Mouse (Mus musculus): ENCODE measurements around the gene Zfp324.
"Not testable (repeated sequence)": the region's sequence is repeated elsewhere in the genome, so short reads cannot be mapped to it uniquely, and the experiment has no call there.

The Zfp324 gene

DNA sequence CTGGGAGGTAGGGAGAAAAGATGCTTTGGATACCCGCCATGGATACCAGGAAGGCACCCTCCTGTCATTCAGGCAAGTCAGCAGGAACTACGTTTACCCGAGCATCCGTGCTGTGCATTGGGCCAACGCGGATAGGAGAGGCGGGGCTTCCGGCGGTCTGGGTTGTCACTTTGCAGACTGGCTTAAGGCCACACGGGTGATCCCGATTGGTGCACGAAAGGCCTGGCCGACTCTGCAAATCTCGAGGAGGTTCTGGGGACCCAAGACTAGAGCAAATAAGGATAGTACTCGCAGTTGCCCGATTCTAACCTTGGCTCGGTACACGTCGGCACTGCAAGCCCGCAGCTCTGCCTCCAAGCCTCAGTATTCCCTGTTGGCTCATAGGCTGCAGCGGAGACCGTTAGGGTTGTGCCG, at the start of gene Zfp324:
TSS of gene Zfp324 (plus strand) at position 161 of the 414 bp plus-strand sequence.
- DNase-seq, result peak; percentile 89 to 93

DNA sequence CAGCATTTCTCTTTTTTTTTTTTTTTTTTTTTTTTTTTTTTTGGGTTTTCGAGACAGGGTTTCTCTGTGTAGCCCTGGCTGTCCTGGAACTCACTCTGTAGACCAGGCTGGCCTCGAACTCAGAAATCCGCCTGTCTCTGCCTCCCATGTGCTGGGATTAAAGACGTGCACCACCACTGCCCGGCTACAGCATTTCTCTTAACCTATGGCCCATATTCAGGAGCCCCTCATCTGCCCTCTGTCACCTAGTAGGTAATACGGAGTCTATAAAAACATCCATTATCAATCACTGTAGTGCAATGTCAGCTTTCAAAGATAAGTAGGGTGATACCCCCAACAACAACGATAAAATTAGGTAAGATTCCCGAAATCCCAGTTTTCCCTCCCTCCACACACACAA, 45.1 kb upstream of the Zfp324 start:
- DNase-seq, result not testable (repeated sequence)

DNA sequence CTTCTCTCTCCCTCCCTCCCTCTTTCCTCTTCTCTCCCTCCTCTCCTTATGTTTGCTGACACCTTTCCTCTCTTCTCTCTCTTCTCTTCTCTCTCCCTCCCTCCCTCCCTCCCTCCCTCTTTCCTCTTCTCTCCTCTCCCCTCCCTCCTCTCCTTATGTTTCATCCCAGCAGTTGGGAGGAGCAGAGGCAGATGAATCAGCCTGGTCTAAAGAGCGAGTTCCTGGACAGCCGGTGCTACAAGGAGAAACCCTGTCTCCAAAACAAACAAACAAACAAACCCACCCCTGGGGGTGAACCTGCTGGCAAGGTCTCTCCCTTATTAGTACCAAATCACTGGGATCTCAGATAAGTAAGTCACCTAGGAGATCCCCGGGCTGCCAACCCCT, 44.3 kb upstream of the Zfp324 start:
- DNase-seq, result no peak

DNA sequence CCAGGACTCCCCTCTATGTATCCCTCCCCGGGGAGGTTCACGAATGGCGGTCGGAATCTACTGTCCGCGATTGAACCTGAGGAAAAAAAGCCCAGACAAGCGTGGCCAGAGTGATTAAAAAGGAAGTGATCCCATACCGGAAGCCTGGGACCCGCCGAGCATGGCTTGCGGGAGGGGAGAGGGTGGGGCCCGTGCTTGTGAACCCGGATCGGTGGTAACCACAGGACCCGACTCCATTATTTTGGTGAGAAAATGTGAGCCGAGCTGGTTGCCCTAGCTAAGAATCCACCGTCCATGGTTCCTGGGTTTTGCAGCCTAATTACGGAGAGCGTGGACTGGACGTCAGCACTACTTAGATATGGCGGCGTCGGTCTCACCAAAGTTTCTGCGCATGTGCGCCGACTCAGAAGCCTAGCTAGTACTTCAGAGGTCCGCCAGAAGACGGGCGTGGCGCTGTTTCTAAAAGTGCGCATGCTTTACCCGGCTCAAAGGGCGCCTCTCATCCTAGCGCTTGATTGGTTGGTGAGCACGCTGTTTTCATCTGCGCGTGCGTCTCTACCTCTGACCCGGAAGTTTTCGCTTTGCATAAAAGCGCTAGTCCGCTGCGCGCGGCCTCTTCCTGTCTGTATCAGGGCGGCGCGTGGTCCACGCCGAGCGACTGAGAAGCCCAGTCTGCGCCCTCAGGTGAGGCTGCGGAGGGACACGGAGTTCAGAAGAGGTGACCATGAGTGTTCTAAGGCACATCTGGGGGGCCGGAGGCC, 43.8 kb upstream of the Zfp324 start, which contains the start of gene Rps5:
TSS of gene Rps5 (plus strand) at position 586 of the 761 bp plus-strand sequence.
- DNase-seq, result peak; percentile 99

DNA sequence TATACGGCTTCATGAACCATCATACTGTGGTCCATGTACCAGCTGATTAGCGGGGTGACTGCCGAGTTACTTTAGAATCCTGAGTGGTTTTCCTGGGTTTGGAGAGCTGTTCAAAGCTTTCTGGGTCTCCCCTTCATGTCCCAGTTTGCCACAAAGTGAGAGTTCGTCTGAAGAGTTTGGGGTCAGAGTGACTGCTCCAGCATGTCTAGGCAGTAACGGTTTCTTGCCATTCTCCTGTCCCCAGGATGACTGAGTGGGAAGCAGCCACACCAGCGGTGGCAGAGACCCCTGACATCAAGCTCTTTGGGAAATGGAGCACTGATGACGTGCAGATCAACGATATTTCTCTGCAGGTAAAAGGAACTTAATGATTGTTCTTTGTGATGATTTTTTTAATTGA, 42.9 kb upstream of the Zfp324 start:
- DNase-seq, result no peak

DNA sequence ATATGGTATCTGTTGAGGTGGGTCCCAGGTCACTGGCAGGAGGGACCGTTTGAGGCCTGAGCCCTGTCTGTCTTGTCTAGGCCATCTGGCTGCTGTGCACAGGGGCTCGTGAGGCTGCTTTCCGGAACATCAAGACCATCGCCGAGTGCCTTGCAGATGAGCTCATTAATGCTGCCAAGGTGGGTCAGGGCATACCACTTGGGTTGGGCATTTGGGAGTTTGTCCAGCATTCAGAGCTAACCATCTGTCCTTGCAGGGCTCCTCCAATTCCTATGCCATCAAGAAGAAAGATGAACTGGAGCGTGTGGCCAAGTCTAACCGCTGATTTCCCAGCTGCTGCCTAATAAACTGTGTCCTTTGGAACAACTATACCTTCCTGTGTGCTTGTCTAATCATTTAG, 39.3 kb upstream of the Zfp324 start:
- peak; percentile 82 to 84 for DNase-seq

DNA sequence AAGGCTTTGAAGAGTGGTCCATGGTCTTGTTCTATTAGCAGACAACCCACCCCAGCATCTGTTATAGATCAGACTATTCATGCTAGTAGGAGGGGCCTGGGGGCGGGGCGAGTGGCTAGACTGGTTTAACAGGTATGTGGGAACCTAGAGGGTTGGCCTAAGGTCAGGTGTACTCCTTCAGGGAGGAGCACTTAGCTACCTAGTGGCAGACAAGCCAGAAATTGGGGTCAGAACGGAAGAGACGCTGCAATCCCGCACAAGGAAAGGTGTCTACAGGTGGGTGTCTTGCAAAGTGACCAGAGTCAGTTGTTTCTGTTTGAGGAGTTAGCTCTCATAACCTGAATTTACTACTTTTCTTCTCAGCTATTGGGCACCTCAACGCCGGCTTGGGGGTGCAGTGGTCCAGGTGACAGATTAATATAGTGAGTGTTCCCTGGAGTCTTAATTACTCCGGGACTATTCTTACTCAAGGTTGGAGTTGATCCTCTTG, 38.4 kb upstream of the Zfp324 start, which contains the start of gene Rnf225:
TSS of gene Rnf225 (plus strand) at position 226 of the 490 bp plus-strand sequence.
- DNase-seq, result peak; percentile 33 to 51

DNA sequence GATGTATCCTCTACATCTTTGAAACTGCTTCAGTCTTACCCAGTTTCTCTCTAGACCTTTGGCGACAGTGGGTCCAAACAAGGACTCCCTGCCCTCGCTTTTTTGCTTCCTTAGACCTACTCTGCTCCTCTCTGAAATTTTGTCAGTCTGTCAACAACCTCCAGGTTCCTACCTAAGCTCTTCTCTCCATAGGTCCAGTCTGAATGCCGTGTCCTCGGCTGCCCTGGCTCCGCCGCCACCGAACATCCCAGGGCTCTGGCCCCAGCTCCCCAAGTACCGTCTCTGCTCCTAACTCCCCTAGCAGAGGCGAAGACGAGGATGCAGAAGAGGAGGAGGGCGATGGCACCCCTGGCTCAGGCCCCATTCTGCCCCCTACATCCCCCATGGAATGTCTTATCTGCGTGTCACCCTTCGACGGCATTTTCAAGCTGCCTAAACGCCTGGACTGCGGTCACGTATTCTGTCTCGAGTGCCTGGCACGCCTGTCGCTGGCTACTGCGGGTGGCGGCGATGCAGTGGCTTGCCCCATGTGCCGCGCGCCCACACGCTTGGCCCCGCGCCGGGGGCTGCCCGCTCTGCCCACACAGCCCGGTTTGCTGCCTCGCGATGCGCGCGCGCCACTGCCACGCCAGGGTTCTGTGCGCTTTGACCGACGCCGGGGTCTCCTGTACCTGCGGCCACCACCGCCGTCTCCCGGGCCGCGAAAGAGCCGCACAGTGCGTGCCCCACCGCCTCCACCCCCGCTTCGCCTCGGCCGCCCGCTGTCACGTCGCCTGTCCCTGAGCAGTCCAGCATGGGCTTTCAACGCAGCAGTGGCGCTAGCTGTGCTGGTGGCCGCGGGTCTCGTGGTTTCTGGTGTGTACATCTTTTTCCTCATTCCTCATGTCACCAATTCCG, 37.7 kb upstream of the Zfp324 start:
- DNase-seq, result peak; percentile 78 to 80

DNA sequence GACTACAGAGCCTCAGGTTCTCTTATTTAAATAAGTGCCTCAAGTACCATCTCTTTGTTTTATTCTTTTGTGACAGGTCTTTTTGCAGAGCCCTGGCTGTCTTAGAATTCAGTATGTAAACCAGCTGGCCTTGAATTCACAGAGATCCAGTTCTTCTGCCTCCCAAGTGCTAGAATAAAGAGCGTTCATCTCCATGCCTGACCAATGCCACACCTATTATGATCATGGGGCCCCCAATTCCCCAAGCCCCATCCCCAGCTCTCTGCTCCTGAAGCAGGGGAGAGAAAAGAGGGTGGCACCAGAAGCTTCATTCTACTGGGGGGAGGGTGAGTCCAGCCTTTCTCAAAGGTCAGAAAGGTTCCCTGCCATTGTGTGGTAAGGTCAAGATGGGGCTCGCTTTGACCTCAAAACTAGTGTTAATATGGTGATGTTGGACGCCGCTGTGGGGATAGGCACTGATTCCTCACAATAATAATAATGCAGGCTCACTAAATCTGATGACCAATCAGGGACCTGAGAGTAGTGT, 32.0 kb upstream of the Zfp324 start:
- DNase-seq, result no peak

DNA sequence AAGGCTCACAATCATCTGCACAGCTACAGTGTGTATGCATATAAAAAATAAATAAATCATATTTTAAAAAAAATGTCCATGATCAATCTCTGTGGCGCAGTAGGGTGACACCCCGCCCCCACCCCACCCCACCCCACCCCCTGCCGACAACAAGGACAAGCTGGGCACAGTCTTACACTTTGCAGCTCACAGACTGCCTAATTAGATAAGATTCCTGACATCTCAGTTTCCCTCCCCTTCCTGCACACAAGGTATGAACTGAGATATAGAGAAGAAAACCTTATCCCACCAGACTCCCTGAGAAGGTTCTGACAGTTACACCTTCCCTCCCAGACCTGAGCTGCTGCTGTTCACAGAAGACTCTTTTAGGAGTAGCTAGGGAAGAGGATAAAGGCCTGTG, 30.8 kb upstream of the Zfp324 start:
- DNase-seq, result no peak

DNA sequence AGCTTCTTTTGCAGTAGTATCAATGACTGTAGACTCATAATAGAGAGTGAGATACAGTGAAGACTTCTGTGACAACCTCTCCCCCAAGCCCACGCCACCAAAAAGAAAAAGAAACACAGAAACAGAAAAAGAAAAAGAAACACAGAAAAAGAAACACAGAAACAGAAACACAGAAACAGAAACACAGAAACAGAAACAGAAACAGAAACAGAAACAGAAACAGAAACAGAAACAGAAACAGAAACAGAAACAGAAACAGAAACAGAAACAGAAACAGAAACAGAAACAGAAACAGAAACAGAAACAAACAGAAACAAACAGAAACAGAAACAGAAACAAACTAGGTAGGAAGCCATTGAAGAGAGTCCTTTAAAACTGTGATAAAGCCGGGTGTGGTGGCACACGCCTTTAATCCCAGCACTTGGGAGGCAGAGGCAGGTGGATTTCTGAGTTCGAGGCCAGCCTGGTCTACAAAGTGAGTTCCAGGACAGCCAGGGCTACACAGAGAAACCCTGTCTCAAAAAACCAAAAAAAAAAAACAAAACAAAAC, 28.3 kb upstream of the Zfp324 start:
- DNase-seq, result not testable (repeated sequence)

DNA sequence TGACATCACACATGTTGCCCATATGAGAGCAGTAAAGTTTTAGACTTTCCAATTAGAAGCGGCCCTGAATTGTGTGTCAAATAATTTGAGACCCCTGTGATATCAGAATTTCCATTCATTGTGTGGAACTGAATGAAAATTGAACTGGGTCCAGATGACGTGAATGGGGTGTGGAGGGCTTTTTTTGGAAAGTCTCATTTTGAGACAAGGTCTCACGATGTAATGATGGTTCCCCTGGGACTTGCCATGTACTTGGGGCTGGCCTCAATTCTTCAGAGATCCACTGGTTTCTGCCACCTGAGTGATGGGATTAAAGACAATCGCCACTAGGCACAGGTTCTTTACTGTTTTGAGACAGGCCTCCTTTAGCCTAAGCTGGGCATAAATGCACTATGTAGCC, 25.0 kb upstream of the Zfp324 start:
- DNase-seq, result no peak

DNA sequence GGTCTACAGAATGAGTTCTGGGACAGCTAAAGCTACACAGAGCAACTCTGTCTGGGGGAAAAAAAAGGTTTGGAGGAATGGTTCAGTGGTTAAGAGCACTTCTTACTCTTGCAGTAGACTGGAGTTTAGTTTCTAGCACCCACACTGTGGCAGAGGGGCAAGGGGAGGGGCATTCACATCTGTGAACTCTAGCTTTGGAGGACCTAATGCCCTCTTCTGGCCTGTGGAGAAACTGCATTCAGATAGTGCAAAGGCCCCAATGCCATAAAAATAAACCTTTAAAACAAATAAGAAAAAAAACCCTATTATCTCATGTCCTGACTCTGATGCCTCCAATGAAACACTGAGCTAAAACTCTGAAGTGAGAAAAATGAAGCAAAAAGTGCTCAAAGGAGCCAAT, 22.1 kb upstream of the Zfp324 start:
- no peak for DNase-seq

DNA sequence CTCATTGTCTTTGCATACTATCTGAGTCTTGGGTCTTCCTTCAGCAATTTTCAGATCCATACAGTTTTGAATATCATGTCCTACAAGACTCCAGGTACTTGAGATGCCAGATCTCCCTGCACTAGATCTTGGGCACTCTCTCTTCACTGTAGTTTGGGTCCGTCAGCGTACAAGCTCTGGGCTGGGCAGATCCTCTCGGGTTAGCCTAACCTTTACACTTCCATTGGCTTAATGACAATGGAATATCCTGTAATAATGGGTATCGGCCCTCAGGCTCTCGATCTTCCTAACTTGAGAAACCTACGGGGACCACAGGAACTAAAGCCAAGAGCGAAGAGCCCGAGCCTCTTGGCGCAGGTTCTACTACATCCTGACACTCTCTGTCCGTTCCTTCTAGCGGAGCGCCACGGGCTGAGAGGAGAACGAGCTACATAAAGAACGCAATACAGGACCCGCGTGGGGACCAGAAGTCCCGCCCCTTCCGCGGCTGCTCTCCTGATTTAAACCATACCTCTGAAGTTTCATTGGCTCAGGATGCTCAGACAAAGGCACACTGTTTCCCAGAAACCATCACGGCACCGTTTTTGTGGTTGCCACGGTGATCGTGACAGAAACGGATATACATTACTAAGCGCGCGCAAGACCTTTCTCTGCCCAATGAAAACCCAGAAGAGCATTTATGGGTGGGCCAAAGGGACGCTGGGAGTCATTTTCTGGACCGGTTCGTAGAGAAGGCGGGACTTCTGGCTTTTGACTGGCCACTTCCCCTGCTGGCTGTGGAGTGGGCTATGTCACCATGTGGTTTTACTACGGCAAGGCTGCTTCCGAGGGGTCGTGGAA, 16.4 kb upstream of the Zfp324 start:
- peak; percentile 88 to 94 for DNase-seq

DNA sequence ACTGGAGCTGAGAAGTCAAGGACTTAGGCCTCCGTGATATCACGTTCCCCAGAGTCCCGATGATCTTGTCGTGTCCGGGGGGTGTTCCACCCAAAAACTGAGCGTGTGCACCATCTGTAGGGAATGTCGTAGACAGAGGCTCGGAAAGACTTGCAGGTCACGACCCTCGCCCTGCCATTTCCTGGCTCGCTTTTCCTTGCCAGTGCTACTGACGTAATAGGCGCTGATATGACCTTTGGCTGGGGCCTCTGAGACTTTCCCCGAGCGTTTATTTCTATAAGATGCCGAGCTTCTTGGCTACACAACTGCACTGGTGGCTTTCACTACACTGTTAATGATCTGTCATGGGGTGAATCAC, 15.8 kb upstream of the Zfp324 start:
- no peak for DNase-seq

DNA sequence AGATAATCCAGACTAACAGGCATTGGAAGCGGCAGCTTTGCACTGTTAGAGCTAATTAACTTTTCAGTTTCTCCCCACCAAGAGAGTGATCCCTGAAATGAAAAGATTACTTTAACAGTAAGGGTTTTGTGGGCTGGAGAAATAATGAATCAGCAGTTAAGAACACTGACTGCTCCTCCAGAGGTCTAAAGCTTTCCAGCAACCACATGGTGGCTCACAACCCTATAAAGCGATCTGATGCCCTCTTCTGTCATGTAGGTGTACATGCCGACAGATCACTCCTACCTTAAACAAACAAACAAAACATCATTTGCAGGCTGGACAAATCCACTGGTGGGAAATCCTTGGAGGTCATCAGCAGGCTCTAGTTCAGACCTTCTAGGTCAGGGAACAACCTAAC, 10.7 kb upstream of the Zfp324 start:
- peak in 1 of 2 experiments; percentile 15 for DNase-seq

DNA sequence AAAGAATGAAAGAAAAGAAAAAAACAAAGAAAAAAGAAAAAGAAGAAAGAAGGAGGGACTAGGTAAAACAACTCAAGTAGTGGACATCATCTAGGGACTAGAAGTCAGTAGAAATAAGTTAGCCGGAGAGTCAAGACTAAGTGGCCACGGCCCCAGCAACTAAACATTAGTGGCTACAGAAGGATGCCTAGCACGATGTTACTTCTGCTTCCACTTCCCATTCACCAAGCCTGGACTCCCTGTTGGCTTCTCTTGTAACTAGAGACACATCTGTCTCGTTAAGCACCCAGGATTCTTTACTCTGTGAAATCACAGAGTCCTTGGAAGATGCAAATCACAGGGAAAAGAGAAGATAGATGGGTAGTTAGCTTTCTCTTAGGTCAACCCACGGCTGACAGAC, 8.1 kb upstream of the Zfp324 start:
- DNase-seq, result no peak

DNA sequence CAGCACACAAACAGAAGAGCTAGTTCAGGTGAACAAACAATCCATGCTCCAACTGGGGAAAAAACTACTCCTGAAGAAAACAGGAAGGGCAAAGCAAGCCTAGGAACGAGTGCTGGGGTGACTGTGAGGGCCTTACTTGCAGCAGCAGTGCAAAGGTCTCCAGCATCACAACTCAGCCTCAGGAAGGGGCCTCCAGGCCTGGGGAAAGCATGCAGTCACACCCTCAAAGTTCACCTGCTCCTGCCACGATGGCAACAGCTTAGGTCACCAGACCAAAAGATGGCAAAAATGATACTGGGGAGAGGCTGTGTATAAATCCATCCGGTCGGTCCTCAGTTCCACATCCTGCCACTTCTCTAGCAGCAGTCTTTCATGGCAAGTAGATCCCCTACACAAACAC, 6.7 kb upstream of the Zfp324 start:
- DNase-seq, result no peak

DNA sequence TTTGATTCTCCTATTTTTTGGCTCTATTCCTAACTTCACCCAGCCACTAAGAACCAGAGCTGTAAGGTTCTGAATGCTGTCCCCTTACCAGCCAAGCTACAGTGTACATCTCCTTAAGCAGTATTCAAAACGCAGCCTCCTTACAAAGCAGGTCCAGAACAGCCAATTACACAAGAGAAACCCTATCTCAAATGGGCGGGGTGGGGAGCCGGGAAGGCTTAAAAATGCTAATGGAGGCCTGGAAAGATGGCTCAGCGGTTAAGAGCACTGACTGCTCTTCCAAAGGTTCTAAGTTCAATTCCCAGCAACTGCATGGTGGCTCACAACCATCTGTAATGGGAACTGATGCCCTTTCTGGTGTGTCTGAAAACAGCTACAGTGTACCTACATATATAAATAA, 5.9 kb upstream of the Zfp324 start:
- no peak for DNase-seq

DNA sequence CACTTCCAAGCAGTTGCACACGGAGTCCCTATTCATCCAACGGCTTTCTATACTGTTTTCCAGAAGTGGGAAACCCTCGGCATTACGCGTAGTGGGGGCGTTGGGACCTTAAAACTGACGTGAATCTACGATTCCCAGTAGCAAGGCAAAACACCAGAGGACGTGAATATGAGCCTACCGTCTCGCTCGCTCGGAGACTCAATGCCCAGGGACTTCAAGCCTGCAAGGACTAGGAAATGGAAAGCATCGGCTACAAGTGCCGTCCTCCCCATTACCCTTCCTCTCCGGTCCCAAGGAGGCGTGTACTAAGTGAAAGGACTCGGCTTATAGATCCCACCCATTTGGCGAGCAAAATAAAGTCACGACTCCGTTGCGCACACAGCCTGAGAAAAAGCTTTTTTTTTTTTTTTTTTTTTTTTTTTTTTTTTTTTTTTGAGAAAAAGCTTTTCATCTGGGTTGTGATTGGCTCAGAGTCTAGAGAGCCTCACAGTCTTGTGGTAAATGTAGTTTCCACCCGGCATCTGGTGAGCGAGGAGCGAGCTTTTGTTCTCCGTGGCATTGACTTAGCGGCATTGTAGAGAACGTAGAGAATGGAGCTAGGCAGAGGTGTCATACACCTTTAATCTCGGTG, 4.0 kb upstream of the Zfp324 start:
- DNase-seq, result peak; percentile 54 to 59

DNA sequence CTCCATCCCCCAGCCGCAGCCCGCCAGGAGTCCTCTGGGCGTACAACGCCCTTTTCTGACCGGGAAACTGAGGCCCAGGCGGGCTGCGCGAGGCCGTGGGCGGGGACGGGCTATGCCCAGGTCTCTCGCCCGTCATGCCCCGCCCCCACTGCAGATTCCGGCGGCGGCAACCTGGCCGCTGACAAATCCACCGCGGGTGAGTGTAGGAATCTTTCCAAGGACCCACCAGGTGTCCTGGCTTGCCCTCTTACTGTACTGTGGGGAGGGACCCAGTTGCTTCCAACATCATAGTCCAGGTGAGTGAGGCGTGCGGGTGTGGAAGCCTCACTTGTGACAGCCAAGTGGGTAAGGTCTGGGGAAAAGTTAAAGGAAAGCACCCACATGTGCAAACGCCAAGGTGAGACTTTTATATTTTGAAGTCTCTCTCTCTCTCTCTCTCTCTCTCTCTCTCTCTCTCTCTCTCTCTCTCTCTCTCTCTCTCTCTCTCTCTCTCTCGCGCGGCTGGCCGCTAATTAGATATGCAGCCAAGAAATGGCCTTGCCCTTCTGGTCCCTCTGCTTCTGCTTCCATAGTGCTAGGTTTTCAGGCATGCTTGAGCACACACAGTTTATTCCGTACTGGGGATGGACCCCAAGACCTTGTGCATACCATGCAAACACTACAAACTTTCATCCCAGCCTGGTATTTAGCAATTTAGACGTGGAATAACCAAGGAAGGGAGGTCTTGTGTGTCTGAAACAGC, 637 bp downstream of the Zfp324 start:
- DNase-seq, result peak; percentile 94 to 97
